Mouse (Mus musculus): Measurements from ENCODE around the gene Rab43. TPM values are rescaled to one million over a fixed set of nuclear protein-coding genes. Genes with fewer than 3 reads are reported as not detected.
A peak's percentile ranks its signal among the peaks of the same experiment; 100 is the strongest.

The Rab43 gene
- polyA plus RNA-seq, 1 experiment from 2014 or later: 9.3 TPM

GRCm38 (mm10) chr6:87740496-87740895, 71.5 kb downstream of the Rab43 start:
- no peak for ATAC-seq (ENCODE audit: low FRiP score)
- H3K9ac ChIP-seq: no peak overlapping the region
- peaks cover 16% of the 10 kb centered on the region for H3K4me1 ChIP-seq (replicated peaks)
- H3K4me2 ChIP-seq: no peak overlapping the region
- 0 out of 2 replicates have a peak, but pooled peaks cover 9% of the 10 kb centered on the region for H3K27me3 ChIP-seq
- H3K27ac ChIP-seq: no peak overlapping the region
- no peaks in the 10 kb centered on the region for H3K36me3 ChIP-seq
- no peaks in the 10 kb centered on the region for H3K9me3 ChIP-seq
- no peak overlapping the region for H3K4me3 ChIP-seq

- Histone ChIP-seq H3K9me3 (no peaks in the 10 kb centered on the region), H3K4me2 (no peak overlapping the region), H3K27me3 (0 out of 2 replicates have a peak, but pooled peaks cover 9% of the 10 kb centered on the region), H3K4me3 (no peak overlapping the region), H3K4me1 (replicated peaks) (peaks cover 16% of the 10 kb centered on the region), H3K9ac (no peak overlapping the region), H3K27ac (peak overlapping the region; percentile 2; the same call in 1 of the 2 replicates), H3K36me3 (no peaks in the 10 kb centered on the region)
- ATAC-seq (ENCODE audit: low FRiP score): no peak
- 57% methylated on average over 6 of the region's 6 CpGs for WGBS
These were observed 72.1 kb downstream of the Rab43 start for GRCm38 (mm10) chr6:87739898-87740297.

Other genes with a start within 250 kb of the Rab43 start
- 2.2 and 3.1 TPM in 2 replicates for gene Prokr1, start 221.4 kb downstream of the Rab43 start, polyA plus RNA-seq (2015; fragmentation: Nextera tagmentation; extraction: Ambion mirVana)
- gene Aplf, start 140.0 kb downstream of the Rab43 start, polyA plus RNA-seq (2015; fragmentation: Nextera tagmentation; extraction: Ambion mirVana): 9.9 and 10.0 TPM in 2 replicates
- gene Efcc1, start 81.3 kb downstream of the Rab43 start, polyA plus RNA-seq (2015; fragmentation: Nextera tagmentation; extraction: Ambion mirVana): 5.9 and 6.2 TPM in 2 replicates
- gene Gp9, start 34.1 kb downstream of the Rab43 start, polyA plus RNA-seq (2015; fragmentation: Nextera tagmentation; extraction: Ambion mirVana): 1.1 and 1.5 TPM in 2 replicates
- 2.0 and 2.8 TPM in 2 replicates for gene Gm45140, start 23.6 kb upstream of the Rab43 start, polyA plus RNA-seq (2015; fragmentation: Nextera tagmentation; extraction: Ambion mirVana)
- gene Isy1, start 26.6 kb upstream of the Rab43 start, polyA plus RNA-seq (2015; fragmentation: Nextera tagmentation; extraction: Ambion mirVana): 25.7 and 33.3 TPM in 2 replicates
- 599 and 604 TPM in 2 replicates for gene Cnbp, start 38.9 kb upstream of the Rab43 start, polyA plus RNA-seq (2015; fragmentation: Nextera tagmentation; extraction: Ambion mirVana)
- 165 and 174 TPM in 2 replicates for gene Copg1, start 75.7 kb upstream of the Rab43 start, polyA plus RNA-seq (2015; fragmentation: Nextera tagmentation; extraction: Ambion mirVana)
- gene Hmces, start 101.8 kb upstream of the Rab43 start, polyA plus RNA-seq (2015; fragmentation: Nextera tagmentation; extraction: Ambion mirVana): 37.0 and 38.5 TPM in 2 replicates
- 18.4 and 20.2 TPM in 2 replicates for gene H1fx, start 169.5 kb upstream of the Rab43 start, polyA plus RNA-seq (2015; fragmentation: Nextera tagmentation; extraction: Ambion mirVana)
- 290 and 303 TPM in 2 replicates for gene Rab7, start 233.1 kb upstream of the Rab43 start, polyA plus RNA-seq (2015; fragmentation: Nextera tagmentation; extraction: Ambion mirVana)